Mouse (Mus musculus) stomach, postnatal 0 days (tissue): ENCODE results near the gene Pkib.

Experiments
- CTCF ChIP-seq: IDR thresholded peaks from 2 replicates; pipeline ENCODE4 v1.5.1; 2016; ENCODE audit warnings: antibody characterized with exemption, low read depth, mild to moderate bottlenecking, moderate library complexity
- EP300 ChIP-seq: optimal IDR thresholded peaks from 2 replicates; pipeline ENCODE3; 2016; ENCODE audit warnings: antibody characterized with exemption

DNA sequence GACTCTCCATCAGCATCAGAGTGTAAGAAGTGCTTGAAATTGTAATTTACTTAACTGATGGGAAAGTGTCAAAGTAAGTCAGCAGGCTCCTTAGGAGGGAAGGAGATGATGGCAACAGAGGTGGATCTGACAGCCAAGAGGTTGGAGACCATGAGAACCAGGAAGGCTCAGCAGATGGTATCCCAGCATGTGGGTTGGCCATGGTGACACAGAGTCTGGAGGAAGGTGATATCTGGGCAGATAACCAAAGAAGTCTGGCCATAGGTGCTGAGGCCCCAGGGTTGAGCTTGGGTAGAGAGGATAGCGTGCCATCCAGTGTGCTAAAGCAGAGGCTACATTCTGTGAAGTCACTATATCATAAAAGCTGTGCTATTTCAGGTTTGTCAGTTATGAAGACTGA is 32.0 kb downstream of the Pkib start:
- TF ChIP-seq CTCF: no peak
- no peak for TF ChIP-seq EP300
